Mouse (Mus musculus): ENCODE results near the gene Usp7. TPM values are rescaled to one million over a fixed set of nuclear protein-coding genes. Genes with fewer than 3 reads are reported as not detected.
"Not testable (repeated sequence)": the region's sequence is repeated elsewhere in the genome, so short reads cannot be mapped to it uniquely, and the experiment has no call there.

The Usp7 gene
- polyA plus RNA-seq, 1 experiment from 2014 or later: 34.7 TPM

GRCm38 (mm10) chr16:8763028-8763427 is 29.1 kb downstream of the Usp7 start:
- Histone ChIP-seq H3K27ac (no peak overlapping the region), H3K4me1 (no peaks in the 10 kb centered on the region), H3K27me3 (replicated peaks) (no peaks in the 10 kb centered on the region), H3K36me3 (no peaks in the 10 kb centered on the region), H3K4me3 (no peak overlapping the region), H3K4me2 (replicated peaks) (no peak overlapping the region), H3K9ac (no peak overlapping the region), H3K9me3 (no peaks in the 10 kb centered on the region)
- WGBS: 74% methylated on average over 6 of the region's 6 CpGs
- no peak for ATAC-seq (ENCODE audit: low FRiP score, low read depth)

GRCm38 (mm10) chr16:8761894-8762293 is 30.2 kb downstream of the Usp7 start:
- H3K36me3 ChIP-seq: no peaks in the 10 kb centered on the region
- no peaks in the 10 kb centered on the region for H3K4me1 ChIP-seq
- H3K4me2 ChIP-seq (replicated peaks): no peak overlapping the region
- ATAC-seq (ENCODE audit: low FRiP score, low read depth): no peak
- 90% methylated on average over 2 of the region's 2 CpGs for WGBS
- H3K27me3 ChIP-seq (replicated peaks): no peaks in the 10 kb centered on the region
- no peaks in the 10 kb centered on the region for H3K9me3 ChIP-seq
- no peak overlapping the region for H3K9ac ChIP-seq
- H3K4me3 ChIP-seq: no peak overlapping the region
- no peak overlapping the region for H3K27ac ChIP-seq

GRCm38 (mm10) chr16:8761005-8761404 is 31.1 kb downstream of the Usp7 start:
- no peak for ATAC-seq (ENCODE audit: low FRiP score, low read depth)
- WGBS: 93% methylated on average over 7 of the region's 7 CpGs
- Histone ChIP-seq H3K9me3 (no peaks in the 10 kb centered on the region), H3K9ac (no peak overlapping the region), H3K4me1 (no peaks in the 10 kb centered on the region), H3K27me3 (replicated peaks) (no peaks in the 10 kb centered on the region), H3K27ac (no peak overlapping the region), H3K4me3 (no peak overlapping the region), H3K4me2 (replicated peaks) (no peak overlapping the region), H3K36me3 (no peaks in the 10 kb centered on the region)

- Histone ChIP-seq H3K27ac (no peak overlapping the region), H3K36me3 (no peaks in the 10 kb centered on the region), H3K9me3 (no peaks in the 10 kb centered on the region), H3K9ac (no peak overlapping the region), H3K4me1 (no peaks in the 10 kb centered on the region), H3K4me2 (replicated peaks) (no peak overlapping the region), H3K27me3 (replicated peaks) (no peaks in the 10 kb centered on the region), H3K4me3 (no peak overlapping the region)
- 79% methylated on average over 3 of the region's 3 CpGs for WGBS
- ATAC-seq (ENCODE audit: low FRiP score, low read depth): no peak
Measured at GRCm38 (mm10) chr16:8758979-8759378, 33.1 kb downstream of the Usp7 start.

GRCm38 (mm10) chr16:8758193-8758592 is 33.9 kb downstream of the Usp7 start:
- 77% methylated on average over 2 of the region's 2 CpGs for WGBS

GRCm38 (mm10) chr16:8757586-8757985 is 34.5 kb downstream of the Usp7 start:
- H3K36me3 ChIP-seq; H3K9me3 ChIP-seq; H3K4me1 ChIP-seq; ATAC-seq (ENCODE audit: low FRiP score, low read depth); H3K4me3 ChIP-seq; H3K27ac ChIP-seq; H3K4me2 ChIP-seq (replicated peaks); H3K27me3 ChIP-seq (replicated peaks); H3K9ac ChIP-seq: not testable (repeated sequence)
- 95% methylated on average over 6 of the region's 6 CpGs for WGBS

More at GRCm38 (mm10) chr16:8758193-8758592, 33.9 kb downstream of the Usp7 start:
- Histone ChIP-seq H3K4me3 (no peak overlapping the region), H3K9me3 (no peaks in the 10 kb centered on the region), H3K4me1 (no peaks in the 10 kb centered on the region), H3K4me2 (replicated peaks) (no peak overlapping the region), H3K36me3 (no peaks in the 10 kb centered on the region), H3K27ac (no peak overlapping the region), H3K9ac (no peak overlapping the region), H3K27me3 (replicated peaks) (no peaks in the 10 kb centered on the region)
- no peak for ATAC-seq (ENCODE audit: low FRiP score, low read depth)

GRCm38 (mm10) chr16:8752334-8752733 is 39.8 kb downstream of the Usp7 start:
- no peak overlapping the region for H3K4me3 ChIP-seq
- H3K36me3 ChIP-seq: no peaks in the 10 kb centered on the region
- WGBS: 91% methylated on average over 2 of the region's 2 CpGs
- H3K9me3 ChIP-seq: no peaks in the 10 kb centered on the region
- H3K4me1 ChIP-seq: no peaks in the 10 kb centered on the region
- H3K4me2 ChIP-seq (replicated peaks): no peak overlapping the region
- H3K27ac ChIP-seq: no peak overlapping the region
- ATAC-seq (ENCODE audit: low FRiP score, low read depth): no peak
- no peaks in the 10 kb centered on the region for H3K27me3 ChIP-seq (replicated peaks)
- no peak overlapping the region for H3K9ac ChIP-seq

GRCm38 (mm10) chr16:8751555-8752235 is 40.4 kb downstream of the Usp7 start:
- Histone ChIP-seq H3K4me2 (replicated peaks) (no peak overlapping the region), H3K27ac (no peak overlapping the region), H3K9me3 (no peaks in the 10 kb centered on the region), H3K36me3 (no peaks in the 10 kb centered on the region), H3K4me1 (no peaks in the 10 kb centered on the region), H3K9ac (no peak overlapping the region), H3K4me3 (no peak overlapping the region), H3K27me3 (replicated peaks) (no peaks in the 10 kb centered on the region)
- no peak for ATAC-seq (ENCODE audit: low FRiP score, low read depth)
- WGBS: 79% methylated on average over 5 of the region's 5 CpGs

GRCm38 (mm10) chr16:8748904-8749303 is 43.2 kb downstream of the Usp7 start:
- Histone ChIP-seq H3K9me3 (no peaks in the 10 kb centered on the region), H3K36me3 (no peaks in the 10 kb centered on the region), H3K4me1 (no peaks in the 10 kb centered on the region), H3K27me3 (replicated peaks) (no peaks in the 10 kb centered on the region), H3K4me2 (replicated peaks) (no peak overlapping the region), H3K27ac (no peak overlapping the region), H3K4me3 (no peak overlapping the region), H3K9ac (no peak overlapping the region)
- WGBS: 96% methylated on average over 8 of the region's 8 CpGs
- no peak for ATAC-seq (ENCODE audit: low FRiP score, low read depth)

- H3K4me1 ChIP-seq: no peaks in the 10 kb centered on the region
- no peak overlapping the region for H3K4me2 ChIP-seq (replicated peaks)
- H3K9ac ChIP-seq: no peak overlapping the region
- no peak overlapping the region for H3K4me3 ChIP-seq
- ATAC-seq (ENCODE audit: low FRiP score, low read depth): no peak
- no peaks in the 10 kb centered on the region for H3K36me3 ChIP-seq
- H3K9me3 ChIP-seq: no peaks in the 10 kb centered on the region
- H3K27me3 ChIP-seq (replicated peaks): no peaks in the 10 kb centered on the region
- no peak overlapping the region for H3K27ac ChIP-seq
- WGBS: 80% methylated on average over 6 of the region's 6 CpGs
Measured at GRCm38 (mm10) chr16:8748175-8748846, 43.8 kb downstream of the Usp7 start.

GRCm38 (mm10) chr16:8747772-8748171 is 44.3 kb downstream of the Usp7 start:
- Histone ChIP-seq H3K9me3 (no peaks in the 10 kb centered on the region), H3K4me1 (no peaks in the 10 kb centered on the region), H3K36me3 (no peaks in the 10 kb centered on the region), H3K27ac (no peak overlapping the region), H3K4me2 (replicated peaks) (no peak overlapping the region), H3K9ac (no peak overlapping the region), H3K27me3 (replicated peaks) (no peaks in the 10 kb centered on the region), H3K4me3 (no peak overlapping the region)
- no peak for ATAC-seq (ENCODE audit: low FRiP score, low read depth)
- 82% methylated on average over 3 of the region's 3 CpGs for WGBS

- ATAC-seq (ENCODE audit: low FRiP score, low read depth): no peak
- no peak overlapping the region for H3K9ac ChIP-seq
- no peaks in the 10 kb centered on the region for H3K4me1 ChIP-seq
- no peak overlapping the region for H3K27ac ChIP-seq
- no peak overlapping the region for H3K4me2 ChIP-seq (replicated peaks)
- no peak overlapping the region for H3K4me3 ChIP-seq
- no peaks in the 10 kb centered on the region for H3K27me3 ChIP-seq (replicated peaks)
- no peaks in the 10 kb centered on the region for H3K36me3 ChIP-seq
- H3K9me3 ChIP-seq: no peaks in the 10 kb centered on the region
- WGBS: 79% methylated on average over 2 of the region's 2 CpGs
Measured at GRCm38 (mm10) chr16:8746509-8746908, 45.6 kb downstream of the Usp7 start.

- Histone ChIP-seq H3K9me3 (no peaks in the 10 kb centered on the region), H3K4me1 (no peaks in the 10 kb centered on the region), H3K4me3 (no peak overlapping the region), H3K9ac (no peak overlapping the region), H3K36me3 (no peaks in the 10 kb centered on the region), H3K4me2 (replicated peaks) (no peak overlapping the region), H3K27ac (no peak overlapping the region), H3K27me3 (replicated peaks) (no peaks in the 10 kb centered on the region)
- no peak for ATAC-seq (ENCODE audit: low FRiP score, low read depth)
- WGBS: 91% methylated on average over 2 of the region's 2 CpGs
Measured at GRCm38 (mm10) chr16:8745751-8746150, 46.4 kb downstream of the Usp7 start.

Measured in neural tube, embryonic 12.5 days (tissue).